Mouse (Mus musculus): Measurements from ENCODE around the gene Kmt2b. TPM values are rescaled to one million over a fixed set of nuclear protein-coding genes. Genes with fewer than 3 reads are reported as not detected.
A peak's percentile ranks its signal among the peaks of the same experiment; 100 is the strongest.

The Kmt2b gene
- total RNA-seq (2017): 8.9 and 24.9 TPM in 2 replicates

GRCm38 (mm10) chr7:30588676-30589434 is at the start of gene Kmt2b:
Gene Kmt2b, minus strand, starts transcription at chr7:30588726.
- ATAC-seq (replicated peaks; ENCODE audit: low read depth, poor library complexity, severe bottlenecking): peak; percentile 78

- 0 out of 2 replicates have a peak, but pooled peaks have one; percentile 15 for ATAC-seq (replicated peaks; ENCODE audit: low read depth, poor library complexity, severe bottlenecking)
Observed at GRCm38 (mm10) chr7:30636395-30636794, 47.9 kb upstream of the Kmt2b start.

- no peak for ATAC-seq (replicated peaks; ENCODE audit: low read depth, poor library complexity, severe bottlenecking)
Observed at GRCm38 (mm10) chr7:30635752-30636151, 47.2 kb upstream of the Kmt2b start, which contains the start of gene Etv2. Gene Etv2, minus strand, starts transcription at chr7:30635852.

GRCm38 (mm10) chr7:30634621-30635020 is 46.1 kb upstream of the Kmt2b start:
- peak; percentile 73 for ATAC-seq (replicated peaks; ENCODE audit: low read depth, poor library complexity, severe bottlenecking)

- ATAC-seq (replicated peaks; ENCODE audit: low read depth, poor library complexity, severe bottlenecking): peak; percentile 19; the same call in 1 of the 2 replicates
Observed at GRCm38 (mm10) chr7:30633762-30634412, 45.4 kb upstream of the Kmt2b start.

GRCm38 (mm10) chr7:30629013-30629412 is 40.5 kb upstream of the Kmt2b start:
- no peak for ATAC-seq (replicated peaks; ENCODE audit: low read depth, poor library complexity, severe bottlenecking)

- ATAC-seq (replicated peaks; ENCODE audit: low read depth, poor library complexity, severe bottlenecking): no peak
Observed at GRCm38 (mm10) chr7:30626647-30627046, 38.1 kb upstream of the Kmt2b start.

GRCm38 (mm10) chr7:30625530-30626384 is 37.2 kb upstream of the Kmt2b start, which contains the start of gene Cox6b1:
Gene Cox6b1, minus strand, starts transcription at chr7:30626151.
- peak; percentile 97 for ATAC-seq (replicated peaks; ENCODE audit: low read depth, poor library complexity, severe bottlenecking)

GRCm38 (mm10) chr7:30619202-30619601 is 30.7 kb upstream of the Kmt2b start:
- 0 out of 2 replicates have a peak, but pooled peaks have one; percentile 45 for ATAC-seq (replicated peaks; ENCODE audit: low read depth, poor library complexity, severe bottlenecking)

- ATAC-seq (replicated peaks; ENCODE audit: low read depth, poor library complexity, severe bottlenecking): no peak
Observed at GRCm38 (mm10) chr7:30618658-30619057, 30.1 kb upstream of the Kmt2b start.

GRCm38 (mm10) chr7:30615049-30615760 is 26.7 kb upstream of the Kmt2b start:
- ATAC-seq (replicated peaks; ENCODE audit: low read depth, poor library complexity, severe bottlenecking): no peak

GRCm38 (mm10) chr7:30614454-30614853 is 25.9 kb upstream of the Kmt2b start:
- ATAC-seq (replicated peaks; ENCODE audit: low read depth, poor library complexity, severe bottlenecking): peak; percentile 79

- peak; percentile 69 for ATAC-seq (replicated peaks; ENCODE audit: low read depth, poor library complexity, severe bottlenecking)
Observed at GRCm38 (mm10) chr7:30613529-30614112, 25.1 kb upstream of the Kmt2b start.

GRCm38 (mm10) chr7:30612654-30613402 is 24.3 kb upstream of the Kmt2b start, which contains the start of gene Upk1a:
Gene Upk1a, minus strand, starts transcription at chr7:30612847.
- 0 out of 2 replicates have a peak, but pooled peaks have one; percentile 3 for ATAC-seq (replicated peaks; ENCODE audit: low read depth, poor library complexity, severe bottlenecking)

- ATAC-seq (replicated peaks; ENCODE audit: low read depth, poor library complexity, severe bottlenecking): no peak
Observed at GRCm38 (mm10) chr7:30610043-30610442, 21.5 kb upstream of the Kmt2b start.

GRCm38 (mm10) chr7:30608476-30608875 is 19.9 kb upstream of the Kmt2b start:
- ATAC-seq (replicated peaks; ENCODE audit: low read depth, poor library complexity, severe bottlenecking): no peak

- ATAC-seq (replicated peaks; ENCODE audit: low read depth, poor library complexity, severe bottlenecking): peak; percentile 92
Observed at GRCm38 (mm10) chr7:30607706-30608309, 19.3 kb upstream of the Kmt2b start.

- ATAC-seq (replicated peaks; ENCODE audit: low read depth, poor library complexity, severe bottlenecking): no peak
Observed at GRCm38 (mm10) chr7:30604944-30605343, 16.4 kb upstream of the Kmt2b start.

Measured in common myeloid progenitor, adult 5-6 weeks (primary cell).